Mouse (Mus musculus) kidney, postnatal 0 days (tissue): ENCODE measurements around the gene Olfr1395. TPM values are rescaled to one million over a fixed set of nuclear protein-coding genes. Genes with fewer than 3 reads are reported as not detected.
"Not testable (repeated sequence)": the region's sequence is repeated elsewhere in the genome, so short reads cannot be mapped to it uniquely, and the experiment has no call there.

Experiments
- ATAC-seq: fragments of 200-750 bp; cut with Nextera tagmentation; replicated peaks from 2 replicates; pipeline ENCODE4 v1.8.0; 2017; ENCODE audit warnings: low read depth, moderate number of reproducible peaks, moderate TSS enrichment, moderate library complexity; ENCODE audit not compliant: low FRiP score
- DNase-seq: peaks from one replicate; pipeline ENCODE4 v3.0.0-alpha.2; 2016; ENCODE audit warnings: low spot score
- H3K27ac ChIP-seq: fragments of 300-500 bp; sonication (generic); 2 replicates; pipeline ENCODE4 v1.5.1; 2014; ENCODE audit warnings: mild to moderate bottlenecking
- H3K27me3 ChIP-seq: fragments of 300-500 bp; sonication (generic); 2 replicates; pipeline ENCODE4 v1.6.1; 2014; ENCODE audit warnings: low read length, mixed read lengths; ENCODE audit not compliant: insufficient read depth
- H3K36me3 ChIP-seq: fragments of 300-500 bp; sonication (generic); 2 replicates; pipeline ENCODE4 v1.6.1; 2014; ENCODE audit warnings: low read length, mixed read lengths; ENCODE audit not compliant: insufficient read depth
- H3K4me1 ChIP-seq: fragments of 300-500 bp; sonication (generic); replicated peaks from 2 replicates; pipeline ENCODE4 v1.6.1; 2014; ENCODE audit warnings: antibody characterized with exemption, low read length, mixed read lengths; ENCODE audit not compliant: insufficient read depth
- H3K4me2 ChIP-seq: fragments of 300-500 bp; sonication (generic); 2 replicates; pipeline ENCODE4 v1.6.1; 2014; ENCODE audit warnings: mild to moderate bottlenecking, low read length, moderate library complexity, mixed read lengths
- H3K4me3 ChIP-seq: fragments of 300-500 bp; sonication (generic); replicated peaks from 2 replicates; pipeline ENCODE4 v1.5.1; 2014; ENCODE audit warnings: low read depth, low read length
- H3K9ac ChIP-seq: fragments of 300-500 bp; sonication (generic); 2 replicates; pipeline ENCODE4 v1.6.1; 2014; ENCODE audit warnings: low read depth, low read length
- H3K9me3 ChIP-seq: fragments of 300-500 bp; sonication (generic); replicated peaks from 2 replicates; pipeline ENCODE4 v1.6.1; 2016; ENCODE audit warnings: low read length, inconsistent platforms, mixed read lengths
- CTCF ChIP-seq: IDR thresholded peaks from 2 replicates; pipeline ENCODE4 v1.5.1; 2016; ENCODE audit warnings: antibody characterized with exemption, low read depth, mild to moderate bottlenecking, moderate library complexity
- WGBS: fragments of 180-500 bp; shearing (Covaris S2); extraction: QIAGEN DNeasy Blood & Tissue Kit; methylation state at CpG from one replicate; pipeline ENCODE4 v1.1.7; 2014; 5-methylcytosine and 5-hydroxymethylcytosine counted together
- polyA plus RNA-seq: library from polyadenylated mRNA; unstranded; fragments of >200 nt; fragmentation: Nextera tagmentation; extraction: Ambion mirVana; gene quantifications from 2 replicates; pipeline ENCODE4 v1.2.1, GENCODE M21; 2015

Olfr1395 gene
- polyA plus RNA-seq, 1 experiment from 2014 or later: not detected

GRCm38 (mm10) chr11:49168839-49169611 is 27.0 kb downstream of the Olfr1395 start:
- H3K27ac ChIP-seq: no peak overlapping the region
- H3K9me3 ChIP-seq: 0 out of 2 replicates have a peak, but pooled peaks cover 3% of the 10 kb centered on the region
- H3K4me1 ChIP-seq: 0 out of 2 replicates have a peak, but pooled peaks cover 7% of the 10 kb centered on the region
- no peaks in the 10 kb centered on the region for H3K36me3 ChIP-seq
- no peak overlapping the region for H3K9ac ChIP-seq
- peak overlapping the region; percentile 21; the same call in 1 of the 2 replicates for H3K4me3 ChIP-seq
- peaks cover 8% of the 10 kb centered on the region; the same call in 1 of the 2 replicates for H3K27me3 ChIP-seq
- no peak for TF ChIP-seq CTCF
- ATAC-seq (peak; percentile 36), DNase-seq (peak; percentile 26)
- H3K4me2 ChIP-seq: peak overlapping the region; percentile 51
- WGBS: 5% methylated on average over 50 of the region's 50 CpGs

GRCm38 (mm10) chr11:49170576-49170975 is 28.5 kb downstream of the Olfr1395 start:
- peaks cover 8% of the 10 kb centered on the region; the same call in 1 of the 2 replicates for H3K27me3 ChIP-seq
- WGBS: 90% methylated on average over 4 of the region's 4 CpGs
- no peak overlapping the region for H3K9ac ChIP-seq
- H3K9me3 ChIP-seq: 0 out of 2 replicates have a peak, but pooled peaks cover 3% of the 10 kb centered on the region
- H3K36me3 ChIP-seq: no peaks in the 10 kb centered on the region
- no peak overlapping the region for H3K27ac ChIP-seq
- TF ChIP-seq CTCF: no peak
- no peak overlapping the region for H3K4me2 ChIP-seq
- ATAC-seq: no peak
- no peak overlapping the region for H3K4me3 ChIP-seq
- DNase-seq: no peak
- H3K4me1 ChIP-seq: 0 out of 2 replicates have a peak, but pooled peaks cover 7% of the 10 kb centered on the region

GRCm38 (mm10) chr11:49175345-49175744 is 33.3 kb downstream of the Olfr1395 start:
- DNase-seq (no peak), ATAC-seq (no peak)
- Histone ChIP-seq H3K27me3 (no peaks in the 10 kb centered on the region), H3K4me1 (no peaks in the 10 kb centered on the region), H3K4me3 (no peak overlapping the region), H3K27ac (no peak overlapping the region), H3K9ac (no peak overlapping the region), H3K9me3 (no peaks in the 10 kb centered on the region), H3K4me2 (no peak overlapping the region), H3K36me3 (no peaks in the 10 kb centered on the region)
- WGBS: 86% methylated on average over 8 of the region's 8 CpGs
- TF ChIP-seq CTCF: no peak

GRCm38 (mm10) chr11:49176047-49176779 is 34.1 kb downstream of the Olfr1395 start:
- DNase-seq, ATAC-seq, H3K9ac ChIP-seq, H3K9me3 ChIP-seq, H3K27me3 ChIP-seq, H3K4me1 ChIP-seq, H3K27ac ChIP-seq, H3K4me2 ChIP-seq, H3K4me3 ChIP-seq, H3K36me3 ChIP-seq: not testable (repeated sequence)
- 63% methylated on average over 4 of the region's 4 CpGs for WGBS

- Histone ChIP-seq H3K27me3 (no peaks in the 10 kb centered on the region), H3K4me2 (no peak overlapping the region), H3K27ac (no peak overlapping the region), H3K9ac (no peak overlapping the region), H3K4me1 (no peaks in the 10 kb centered on the region), H3K9me3 (no peaks in the 10 kb centered on the region), H3K36me3 (no peaks in the 10 kb centered on the region), H3K4me3 (no peak overlapping the region)
- ATAC-seq (no peak), DNase-seq (no peak)
- no peak for TF ChIP-seq CTCF
- 56% methylated on average over 1 of the region's 1 CpGs for WGBS
Observed at GRCm38 (mm10) chr11:49183172-49183571, 41.1 kb downstream of the Olfr1395 start.

GRCm38 (mm10) chr11:49186452-49186851 is 44.4 kb downstream of the Olfr1395 start:
- Histone ChIP-seq H3K4me2 (0 out of 2 replicates have a peak overlapping the region, but pooled peaks have one; percentile 19), H3K36me3 (no peaks in the 10 kb centered on the region), H3K4me3 (no peak overlapping the region), H3K4me1 (no peaks in the 10 kb centered on the region), H3K9ac (no peak overlapping the region), H3K27me3 (no peaks in the 10 kb centered on the region), H3K9me3 (no peaks in the 10 kb centered on the region), H3K27ac (no peak overlapping the region)
- peak; percentile 53 for TF ChIP-seq CTCF
- WGBS: 75% methylated on average over 6 of the region's 6 CpGs
- no peak for DNase-seq
- no peak for ATAC-seq
